Mouse (Mus musculus) limb, embryonic 11.5 days (tissue): ENCODE data around the gene Sgms1. TPM values are rescaled to one million over a fixed set of nuclear protein-coding genes. Genes with fewer than 3 reads are reported as not detected.

Experiments used
- ATAC-seq: fragments of 200-750 bp; cut with Nextera tagmentation; 2 replicates; pipeline ENCODE4 v1.8.0; 2017; ENCODE audit warnings: low read depth; ENCODE audit not compliant: insufficient number of reproducible peaks, low FRiP score, low TSS enrichment
- DNase-seq: peaks from one replicate; pipeline ENCODE4 v3.0.0-alpha.2; 2015; ENCODE audit warnings: low spot score
- H3K27ac ChIP-seq: fragments of 300-500 bp; sonication (generic); replicated peaks from 2 replicates; pipeline ENCODE4 v1.5.1; 2014; ENCODE audit warnings: low read depth, mild to moderate bottlenecking, low read length
- H3K27me3 ChIP-seq: fragments of 300-500 bp; sonication (generic); 2 replicates; pipeline ENCODE4 v1.6.1; 2014; ENCODE audit warnings: mild to moderate bottlenecking, low read length, mixed read lengths; ENCODE audit not compliant: control insufficient read depth, insufficient read depth
- H3K36me3 ChIP-seq: fragments of 300-500 bp; sonication (generic); 2 replicates; pipeline ENCODE4 v1.6.1; 2014; ENCODE audit warnings: mild to moderate bottlenecking, low read length, moderate library complexity, mixed read lengths; ENCODE audit not compliant: control insufficient read depth, insufficient read depth
- H3K4me1 ChIP-seq: fragments of 300-500 bp; sonication (generic); 2 replicates; pipeline ENCODE4 v1.6.1; 2014; ENCODE audit warnings: low read length, mixed read lengths; ENCODE audit not compliant: control insufficient read depth, insufficient read depth
- H3K4me2 ChIP-seq: fragments of 300-500 bp; sonication (generic); 2 replicates; pipeline ENCODE4 v1.6.1; 2014; ENCODE audit warnings: low read depth, mild to moderate bottlenecking, moderate library complexity; ENCODE audit not compliant: severe bottlenecking
- H3K4me3 ChIP-seq: fragments of 300-500 bp; sonication (generic); 2 replicates; pipeline ENCODE4 v1.5.1; 2014; ENCODE audit warnings: low read depth, low read length
- H3K9ac ChIP-seq: fragments of 300-500 bp; sonication (generic); 2 replicates; pipeline ENCODE4 v1.6.1; 2014; ENCODE audit warnings: mild to moderate bottlenecking, low read length
- H3K9me3 ChIP-seq: fragments of 300-500 bp; sonication (generic); 2 replicates; pipeline ENCODE4 v1.6.1; 2016; ENCODE audit warnings: low read length; ENCODE audit not compliant: control insufficient read depth
- WGBS: fragments of 180-500 bp; shearing (Covaris S2); extraction: QIAGEN DNeasy Blood & Tissue Kit; methylation state at CpG from one replicate; pipeline ENCODE4 v1.1.7; 2014; 5-methylcytosine and 5-hydroxymethylcytosine counted together
- polyA plus RNA-seq: library from polyadenylated mRNA; unstranded; fragments of >200 nt; fragmentation: Nextera tagmentation; extraction: Ambion mirVana; gene quantifications from 2 replicates; pipeline ENCODE4 v1.2.1, GENCODE M21; 2014

Sgms1 gene
- 13.5 and 14.9 TPM in 2 replicates for polyA plus RNA-seq

DNA sequence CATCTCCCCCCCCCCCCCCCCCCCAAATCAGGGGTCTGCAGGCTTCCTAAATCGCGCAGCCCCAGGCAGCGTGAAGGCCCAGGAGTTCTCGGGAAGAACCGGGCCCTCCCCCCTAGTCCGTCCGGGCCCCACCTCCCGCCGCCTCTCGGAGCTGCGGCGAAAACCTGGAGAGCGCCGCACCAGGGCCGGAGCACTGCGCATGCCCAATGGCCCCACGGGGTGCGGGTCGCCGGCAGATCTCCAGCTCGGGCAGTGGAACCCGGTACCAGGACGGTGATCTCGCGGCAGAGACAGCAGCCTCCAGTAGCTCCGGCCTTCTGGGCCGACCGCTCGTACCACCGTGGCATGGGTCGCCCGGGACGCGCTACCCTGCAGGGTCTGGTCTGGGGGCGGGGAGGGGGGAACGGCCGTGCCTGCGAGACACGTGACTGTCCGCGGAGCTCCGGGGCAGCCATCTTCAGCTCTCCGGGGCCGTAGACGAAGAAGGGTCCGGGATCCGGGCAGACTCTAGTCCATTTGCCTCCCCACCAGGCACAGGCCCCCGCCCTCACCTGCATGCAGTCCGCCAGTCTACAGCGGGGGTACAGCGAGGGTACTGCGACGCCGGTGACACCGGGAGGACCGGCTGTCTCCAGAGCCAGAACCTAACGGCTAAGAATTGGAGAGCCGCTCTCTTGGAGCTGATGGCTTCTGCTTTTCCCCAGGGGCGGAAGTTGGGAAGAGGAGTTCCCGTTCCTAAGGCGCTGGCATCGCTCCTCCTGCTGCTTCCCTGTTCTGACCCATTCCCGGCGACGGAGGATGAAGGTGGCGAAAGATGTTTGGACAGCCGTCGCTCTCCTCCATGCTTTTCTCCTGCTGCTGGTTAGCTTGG, at the start of gene Sgms1:
Gene Sgms1 (minus strand): TSS at position 714 of the 871 bp plus-strand sequence.
- DNase-seq = peak; percentile 94
- Histone ChIP-seq H3K27me3 (0 out of 2 replicates have a peak, but pooled peaks cover 3% of the 10 kb centered on the region), H3K27ac (peak within 1 kb of the TSS; percentile 83), H3K9me3 (0 out of 2 replicates have a peak, but pooled peaks cover 2% of the 10 kb centered on the region), H3K4me3 (peak within 1 kb of the TSS; percentile 73), H3K4me1 (peaks cover 9% of the 10 kb centered on the region; the same call in 1 of the 2 replicates), H3K36me3 (no peaks in the 10 kb centered on the region), H3K4me2 (peak within 1 kb of the TSS; percentile 98), H3K9ac (peak within 1 kb of the TSS; percentile 85)
- peak; percentile 94 for ATAC-seq
- WGBS = 3% methylated on average over 60 of the region's 68 CpGs

DNA sequence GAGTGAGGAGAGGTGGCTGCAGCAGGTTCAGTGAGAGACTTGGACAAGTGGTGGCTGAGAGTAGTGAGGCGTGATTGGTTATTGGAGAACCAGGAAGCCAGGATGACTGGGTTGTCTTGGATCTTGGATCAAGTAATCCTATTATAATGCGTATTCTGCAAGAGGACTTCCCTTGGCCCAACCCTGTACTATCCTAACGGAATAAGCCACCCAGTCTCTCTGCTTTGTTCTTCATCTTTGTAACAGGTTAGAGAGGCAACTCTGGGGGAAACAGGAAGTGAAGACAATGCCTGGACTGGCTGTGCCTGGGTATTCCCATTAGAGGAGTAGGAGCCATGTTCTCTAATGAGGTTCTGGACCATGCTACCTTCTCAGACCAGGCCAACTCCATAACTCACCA, 36.3 kb upstream of the Sgms1 start:
- Histone ChIP-seq H3K9me3 (no peaks in the 10 kb centered on the region), H3K4me1 (no peaks in the 10 kb centered on the region), H3K4me3 (no peak overlapping the region), H3K9ac (no peak overlapping the region), H3K36me3 (no peaks in the 10 kb centered on the region), H3K27me3 (no peaks in the 10 kb centered on the region), H3K4me2 (no peak overlapping the region), H3K27ac (no peak overlapping the region)
- 91% methylated on average over 3 of the region's 3 CpGs for WGBS
- DNase-seq (no peak), ATAC-seq (no peak)

- WGBS = 79% methylated on average over 3 of the region's 3 CpGs
- H3K4me3 ChIP-seq = no peak overlapping the region
- no peaks in the 10 kb centered on the region for H3K27me3 ChIP-seq
- no peaks in the 10 kb centered on the region for H3K36me3 ChIP-seq
- H3K27ac ChIP-seq = no peak overlapping the region
- H3K9ac ChIP-seq = no peak overlapping the region
- no peak overlapping the region for H3K4me2 ChIP-seq
- DNase-seq = no peak
- H3K4me1 ChIP-seq = no peaks in the 10 kb centered on the region
- no peak for ATAC-seq
- H3K9me3 ChIP-seq = no peaks in the 10 kb centered on the region
Measured at GRCm38 (mm10) chr19:32424706-32425105, 35.2 kb upstream of the Sgms1 start.

DNA sequence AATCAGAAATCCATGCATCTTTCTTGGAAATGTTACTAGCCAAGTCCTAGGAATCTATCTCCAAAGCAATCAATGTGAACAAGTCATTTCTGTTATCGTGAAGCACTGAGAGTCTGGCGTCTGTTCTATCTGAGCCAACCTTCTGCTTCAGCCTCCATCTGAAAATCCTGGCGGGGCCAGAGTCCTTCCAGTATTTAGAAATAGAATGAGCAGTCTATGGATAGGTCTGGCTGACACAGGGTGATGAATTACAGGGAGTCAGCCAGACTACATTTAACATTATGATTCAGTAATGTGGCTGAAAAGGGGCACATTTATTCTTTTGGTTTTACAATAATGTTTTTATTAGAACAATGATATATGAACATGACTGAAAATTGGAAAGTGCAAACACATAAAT, 29.6 kb upstream of the Sgms1 start:
- ATAC-seq (no peak), DNase-seq (no peak)
- Histone ChIP-seq H3K4me1 (no peaks in the 10 kb centered on the region), H3K4me2 (no peak overlapping the region), H3K27ac (no peak overlapping the region), H3K27me3 (no peaks in the 10 kb centered on the region), H3K4me3 (no peak overlapping the region), H3K9ac (no peak overlapping the region), H3K9me3 (no peaks in the 10 kb centered on the region), H3K36me3 (no peaks in the 10 kb centered on the region)
- 75% methylated on average over 3 of the region's 3 CpGs for WGBS

DNA sequence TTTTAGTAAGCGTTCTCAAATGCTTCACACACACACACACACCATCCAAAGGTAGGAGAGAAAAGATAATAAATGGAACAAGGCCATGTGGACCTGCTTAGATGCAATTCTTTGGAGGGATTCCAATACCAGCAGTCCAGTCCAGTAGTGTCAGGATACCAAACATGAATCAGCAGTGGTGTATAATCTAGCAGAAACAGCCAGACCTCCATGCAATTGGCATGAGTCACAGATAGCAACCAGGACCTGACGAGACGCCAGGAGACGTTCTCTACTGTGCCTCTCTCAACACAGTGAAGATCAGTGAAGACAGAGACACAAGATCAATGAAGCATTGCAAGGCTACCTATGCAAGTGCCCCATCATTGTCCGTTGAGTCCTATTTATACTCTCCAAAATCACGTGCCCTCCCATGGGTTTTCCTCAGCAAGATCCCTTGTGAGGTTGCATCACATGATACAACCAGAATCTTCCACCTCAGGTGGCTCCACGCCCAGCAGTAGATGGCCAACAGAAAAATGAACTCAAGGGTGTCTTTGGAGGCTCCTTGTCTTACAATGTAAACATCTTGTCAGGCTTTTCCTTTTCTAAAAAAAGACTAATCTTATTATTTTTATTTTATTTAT, 27.3 kb upstream of the Sgms1 start:
- no peaks in the 10 kb centered on the region for H3K4me1 ChIP-seq
- H3K27me3 ChIP-seq = no peaks in the 10 kb centered on the region
- no peak overlapping the region for H3K9ac ChIP-seq
- no peaks in the 10 kb centered on the region for H3K9me3 ChIP-seq
- no peak for ATAC-seq
- WGBS = 93% methylated on average over 7 of the region's 7 CpGs
- no peak overlapping the region for H3K4me3 ChIP-seq
- no peak for DNase-seq
- H3K36me3 ChIP-seq = no peaks in the 10 kb centered on the region
- H3K4me2 ChIP-seq = no peak overlapping the region
- H3K27ac ChIP-seq = no peak overlapping the region

GRCm38 (mm10) chr19:32409603-32410360, 20.3 kb upstream of the Sgms1 start:
- no peak overlapping the region for H3K9ac ChIP-seq
- no peak overlapping the region for H3K27ac ChIP-seq
- no peak overlapping the region for H3K4me3 ChIP-seq
- ATAC-seq = no peak
- no peaks in the 10 kb centered on the region for H3K4me1 ChIP-seq
- H3K36me3 ChIP-seq = no peaks in the 10 kb centered on the region
- H3K4me2 ChIP-seq = no peak overlapping the region
- no peaks in the 10 kb centered on the region for H3K9me3 ChIP-seq
- WGBS = 82% methylated on average over 8 of the region's 8 CpGs
- no peaks in the 10 kb centered on the region for H3K27me3 ChIP-seq
- no peak for DNase-seq

DNA sequence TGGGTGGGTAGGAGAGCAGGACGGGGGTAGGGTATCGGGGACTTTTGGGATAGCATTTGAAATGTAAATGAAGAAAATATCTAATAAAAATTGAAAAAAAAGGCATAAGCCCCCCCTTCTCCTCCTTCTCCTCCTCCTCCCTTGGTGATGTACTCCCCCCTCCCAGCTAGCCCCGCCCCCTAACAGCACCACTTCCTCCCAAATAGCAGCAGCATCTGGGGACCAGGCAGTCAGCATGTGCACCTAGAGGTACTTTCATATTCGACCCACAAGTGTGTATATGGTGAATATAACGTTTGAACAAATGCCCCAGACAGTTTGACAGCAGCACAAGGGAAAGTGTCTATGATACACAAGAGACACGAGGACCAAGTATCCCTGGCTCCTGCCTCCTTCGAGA, 17.2 kb upstream of the Sgms1 start:
- ATAC-seq (no peak), DNase-seq (no peak)
- no peaks in the 10 kb centered on the region for H3K36me3 ChIP-seq
- no peaks in the 10 kb centered on the region for H3K9me3 ChIP-seq
- H3K9ac ChIP-seq = no peak overlapping the region
- no peaks in the 10 kb centered on the region for H3K27me3 ChIP-seq
- 76% methylated on average over 7 of the region's 7 CpGs for WGBS
- H3K27ac ChIP-seq = no peak overlapping the region
- H3K4me1 ChIP-seq = no peaks in the 10 kb centered on the region
- H3K4me3 ChIP-seq = no peak overlapping the region
- no peak overlapping the region for H3K4me2 ChIP-seq

- Histone ChIP-seq H3K36me3 (no peaks in the 10 kb centered on the region), H3K27me3 (no peaks in the 10 kb centered on the region), H3K4me1 (no peaks in the 10 kb centered on the region), H3K9me3 (no peaks in the 10 kb centered on the region), H3K9ac (no peak overlapping the region), H3K4me2 (no peak overlapping the region), H3K27ac (no peak overlapping the region), H3K4me3 (no peak overlapping the region)
- no peak for DNase-seq
- WGBS = 81% methylated on average over 5 of the region's 5 CpGs
- no peak for ATAC-seq
Measured at GRCm38 (mm10) chr19:32404386-32404785, 14.9 kb upstream of the Sgms1 start.
